Mouse (Mus musculus) erythroblast, adult 5-6 weeks (primary cell): ENCODE results near the gene Iba57. TPM values are rescaled to one million over a fixed set of nuclear protein-coding genes. Genes with fewer than 3 reads are reported as not detected.

Experiments
- ATAC-seq: replicated peaks from 2 replicates; pipeline ENCODE4 v1.8.0; 2016; ENCODE audit warnings: moderate number of reproducible peaks, mild to moderate bottlenecking, moderate TSS enrichment, inconsistent platforms; ENCODE audit not compliant: poor library complexity, low FRiP score, severe bottlenecking
- total RNA-seq, 2 experiments: library from RNA; stranded (forward) in 1 of 2; stranded (reverse) in 1 of 2; fragments of 150-400 nt in 1 of 2; fragments of 200-764, 138-1000 nt in 1 of 2; gene quantifications; 2 replicates each; pipeline versions ENCODE4 v1.2.3 to v1.2.4; 2015 to 2017; ENCODE audit warnings: low replicate concordance in 2 of 2

Iba57 gene
- total RNA-seq, 2 experiments from 2014 or later: 11.5 to 64.1 TPM

GRCm38 (mm10) chr11:59135904-59136452 lies 27.6 kb downstream of the Iba57 start, which contains the start of gene Obscn:
Gene Obscn, minus strand, starts transcription at chr11:59136402.
- no peak for ATAC-seq

- ATAC-seq: no peak
Observed at GRCm38 (mm10) chr11:59135051-59135820, 28.3 kb downstream of the Iba57 start.

GRCm38 (mm10) chr11:59134373-59134997 lies 29.1 kb downstream of the Iba57 start:
- no peak for ATAC-seq

GRCm38 (mm10) chr11:59132065-59132464 lies 31.5 kb downstream of the Iba57 start:
- ATAC-seq: no peak

- no peak for ATAC-seq
Observed at GRCm38 (mm10) chr11:59131348-59131919, 32.1 kb downstream of the Iba57 start.

- no peak for ATAC-seq
Observed at GRCm38 (mm10) chr11:59130782-59131181, 32.8 kb downstream of the Iba57 start.

GRCm38 (mm10) chr11:59105945-59106344 lies 57.6 kb downstream of the Iba57 start:
- ATAC-seq: no peak

Other genes starting within 250 kb of the Iba57 start
- gene Btnl10, start 245.8 kb downstream of the Iba57 start, total RNA-seq (2015; ENCODE audit: low replicate concordance): 296 and 325 TPM in 2 replicates
- 491 and 558 TPM in 2 replicates for gene Btnl10, start 245.8 kb downstream of the Iba57 start, total RNA-seq (2017; ENCODE audit: low replicate concordance)
- 18.6 and 23.6 TPM in 2 replicates for gene Rnf187, start 224.8 kb downstream of the Iba57 start, total RNA-seq (2015; ENCODE audit: low replicate concordance)
- gene Rnf187, start 224.8 kb downstream of the Iba57 start, total RNA-seq (2017; ENCODE audit: low replicate concordance): 32.3 and 36.6 TPM in 2 replicates
- gene Hist3h2ba, start 214.8 kb downstream of the Iba57 start, total RNA-seq (2015; ENCODE audit: low replicate concordance): 7.5 and 25.9 TPM in 2 replicates
- gene Hist3h2ba, start 214.8 kb downstream of the Iba57 start, total RNA-seq (2017; ENCODE audit: low replicate concordance): 40.6 and 51.9 TPM in 2 replicates
- 30.5 and 41.5 TPM in 2 replicates for gene Hist3h2a, start 209.1 kb downstream of the Iba57 start, total RNA-seq (2015; ENCODE audit: low replicate concordance)
- 255 and 279 TPM in 2 replicates for gene Hist3h2a, start 209.1 kb downstream of the Iba57 start, total RNA-seq (2017; ENCODE audit: low replicate concordance)
- 0.63 TPM in 1 of 2 replicates, not detected in the other for gene Trim17, start 209.1 kb downstream of the Iba57 start, total RNA-seq (2015; ENCODE audit: low replicate concordance)
- 1.5 TPM in 1 of 2 replicates, not detected in the other for gene Trim17, start 209.1 kb downstream of the Iba57 start, total RNA-seq (2017; ENCODE audit: low replicate concordance)
- gene Trim11, start 185.6 kb downstream of the Iba57 start, total RNA-seq (2015; ENCODE audit: low replicate concordance): 6.7 and 11.1 TPM in 2 replicates
- gene Trim11, start 185.6 kb downstream of the Iba57 start, total RNA-seq (2017; ENCODE audit: low replicate concordance): 8.1 and 10.8 TPM in 2 replicates
- gene Obscn, start 27.3 kb downstream of the Iba57 start, total RNA-seq (2015; ENCODE audit: low replicate concordance): 0.42 and 0.96 TPM in 2 replicates
- 2.7 and 4.5 TPM in 2 replicates for gene Obscn, start 27.3 kb downstream of the Iba57 start, total RNA-seq (2017; ENCODE audit: low replicate concordance)
- gene Gjc2, start 19.5 kb upstream of the Iba57 start, total RNA-seq (2015; ENCODE audit: low replicate concordance): not detected in 2 replicates
- not detected in 2 replicates for gene Gjc2, start 19.5 kb upstream of the Iba57 start, total RNA-seq (2017; ENCODE audit: low replicate concordance)
- gene Guk1, start 28.5 kb upstream of the Iba57 start, total RNA-seq (2015; ENCODE audit: low replicate concordance): 13.8 and 20.4 TPM in 2 replicates
- gene Guk1, start 28.5 kb upstream of the Iba57 start, total RNA-seq (2017; ENCODE audit: low replicate concordance): 4.5 and 8.2 TPM in 2 replicates
- gene Mrpl55, start 38.7 kb upstream of the Iba57 start, total RNA-seq (2015; ENCODE audit: low replicate concordance): 5.4 and 11.3 TPM in 2 replicates
- gene Mrpl55, start 38.7 kb upstream of the Iba57 start, total RNA-seq (2017; ENCODE audit: low replicate concordance): 10.1 and 14.1 TPM in 2 replicates
- 0.77 and 6.9 TPM in 2 replicates for gene 2310033P09Rik, start 44.6 kb upstream of the Iba57 start, total RNA-seq (2015; ENCODE audit: low replicate concordance)
- gene 2310033P09Rik, start 44.6 kb upstream of the Iba57 start, total RNA-seq (2017; ENCODE audit: low replicate concordance): 4.4 and 8.2 TPM in 2 replicates
- gene Arf1, start 64.5 kb upstream of the Iba57 start, total RNA-seq (2015; ENCODE audit: low replicate concordance): 111 and 132 TPM in 2 replicates
- 93.9 and 107 TPM in 2 replicates for gene Arf1, start 64.5 kb upstream of the Iba57 start, total RNA-seq (2017; ENCODE audit: low replicate concordance)
- not detected in 2 replicates for gene Wnt3a, start 127.0 kb upstream of the Iba57 start, total RNA-seq (2015; ENCODE audit: low replicate concordance)
- gene Wnt3a, start 127.0 kb upstream of the Iba57 start, total RNA-seq (2017; ENCODE audit: low replicate concordance): 0.42 TPM in 1 of 2 replicates, not detected in the other
- gene Wnt9a, start 143.2 kb upstream of the Iba57 start, total RNA-seq (2015; ENCODE audit: low replicate concordance): not detected in 2 replicates
- not detected in 2 replicates for gene Wnt9a, start 143.2 kb upstream of the Iba57 start, total RNA-seq (2017; ENCODE audit: low replicate concordance)
- gene Prss38, start 211.9 kb upstream of the Iba57 start, total RNA-seq (2015; ENCODE audit: low replicate concordance): not detected in 2 replicates
- gene Prss38, start 211.9 kb upstream of the Iba57 start, total RNA-seq (2017; ENCODE audit: low replicate concordance): not detected in 2 replicates